Mouse (Mus musculus) midbrain, embryonic 15.5 days (tissue): ENCODE results near the gene Rnf223. TPM values are rescaled to one million over a fixed set of nuclear protein-coding genes. Genes with fewer than 3 reads are reported as not detected.

Source experiments
- ATAC-seq: fragments of 200-750 bp; cut with Nextera tagmentation; replicated peaks from 2 replicates; pipeline ENCODE4 v1.8.0; 2017; ENCODE audit warnings: moderate TSS enrichment
- H3K27ac ChIP-seq: fragments of 300-500 bp; sonication (generic); 2 replicates; pipeline ENCODE4 v1.5.1; 2015; ENCODE audit warnings: mild to moderate bottlenecking, inconsistent platforms
- H3K27me3 ChIP-seq: fragments of 300-500 bp; sonication (generic); replicated peaks from 2 replicates; pipeline ENCODE4 v1.6.1; 2015; ENCODE audit warnings: inconsistent platforms
- H3K36me3 ChIP-seq: fragments of 300-500 bp; sonication (generic); replicated peaks from 2 replicates; pipeline ENCODE4 v1.6.1; 2015; ENCODE audit warnings: inconsistent platforms
- H3K4me1 ChIP-seq: fragments of 300-500 bp; sonication (generic); 2 replicates; pipeline ENCODE4 v1.6.1; 2015; ENCODE audit warnings: inconsistent platforms
- H3K4me2 ChIP-seq: fragments of 300-500 bp; sonication (generic); 2 replicates; pipeline ENCODE4 v1.6.1; 2015; ENCODE audit warnings: inconsistent platforms, mild to moderate bottlenecking, moderate library complexity
- H3K4me3 ChIP-seq: fragments of 300-500 bp; sonication (generic); 2 replicates; pipeline ENCODE4 v1.5.1; 2015; ENCODE audit warnings: mild to moderate bottlenecking, inconsistent platforms
- H3K9ac ChIP-seq: fragments of 300-500 bp; sonication (generic); 2 replicates; pipeline ENCODE4 v1.6.1; 2015; ENCODE audit warnings: mild to moderate bottlenecking, inconsistent platforms
- H3K9me3 ChIP-seq: fragments of 300-500 bp; sonication (generic); 2 replicates; pipeline ENCODE4 v1.6.1; 2016; ENCODE audit warnings: inconsistent platforms
- WGBS: fragments of 180-500 bp; shearing (Covaris S2); methylation state at CpG from one replicate; pipeline ENCODE4 v1.1.7; 2015; ENCODE audit warnings: mixed read lengths; 5-methylcytosine and 5-hydroxymethylcytosine counted together
- polyA plus RNA-seq: library from polyadenylated mRNA; unstranded; fragments of >200 nt; fragmentation: Nextera tagmentation; extraction: Ambion mirVana; gene quantifications from 2 replicates; pipeline ENCODE4 v1.2.1, GENCODE M21; 2015

Rnf223 gene
- 0.62 and 0.83 TPM in 2 replicates for polyA plus RNA-seq

DNA sequence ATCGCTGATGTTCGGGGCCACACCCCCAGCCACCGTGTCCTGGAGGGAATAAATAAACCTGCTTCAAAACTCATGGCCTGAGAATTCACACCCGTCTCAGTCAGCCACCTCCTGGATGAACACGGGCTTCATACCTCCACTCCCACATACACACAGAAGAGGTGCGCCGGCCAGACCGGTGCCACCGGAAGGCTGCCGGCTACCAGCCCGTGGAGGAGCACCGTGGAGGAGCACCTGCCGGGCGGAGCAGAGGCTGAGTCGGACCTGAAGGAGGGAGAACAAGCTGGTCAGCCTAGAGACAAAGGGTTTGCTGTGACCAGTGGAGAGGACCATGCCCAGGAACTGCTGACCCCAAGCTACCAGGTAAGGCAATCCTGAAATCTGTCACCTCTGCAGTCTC is at the start of gene Rnf223:
Gene Rnf223 (plus strand): TSS at position 78 of the 400 bp plus-strand sequence.
- H3K4me2 ChIP-seq: no peak within 1 kb of the TSS
- peaks cover 10% of the 10 kb centered on the region for H3K36me3 ChIP-seq
- no peak within 1 kb of the TSS for H3K4me3 ChIP-seq
- WGBS: 89% methylated on average over 15 of the region's 15 CpGs
- ATAC-seq: no peak
- no peaks in the 10 kb centered on the region for H3K4me1 ChIP-seq
- H3K9ac ChIP-seq: no peak within 1 kb of the TSS
- H3K27ac ChIP-seq: no peak within 1 kb of the TSS
- no peaks in the 10 kb centered on the region for H3K9me3 ChIP-seq
- H3K27me3 ChIP-seq: no peaks in the 10 kb centered on the region

DNA sequence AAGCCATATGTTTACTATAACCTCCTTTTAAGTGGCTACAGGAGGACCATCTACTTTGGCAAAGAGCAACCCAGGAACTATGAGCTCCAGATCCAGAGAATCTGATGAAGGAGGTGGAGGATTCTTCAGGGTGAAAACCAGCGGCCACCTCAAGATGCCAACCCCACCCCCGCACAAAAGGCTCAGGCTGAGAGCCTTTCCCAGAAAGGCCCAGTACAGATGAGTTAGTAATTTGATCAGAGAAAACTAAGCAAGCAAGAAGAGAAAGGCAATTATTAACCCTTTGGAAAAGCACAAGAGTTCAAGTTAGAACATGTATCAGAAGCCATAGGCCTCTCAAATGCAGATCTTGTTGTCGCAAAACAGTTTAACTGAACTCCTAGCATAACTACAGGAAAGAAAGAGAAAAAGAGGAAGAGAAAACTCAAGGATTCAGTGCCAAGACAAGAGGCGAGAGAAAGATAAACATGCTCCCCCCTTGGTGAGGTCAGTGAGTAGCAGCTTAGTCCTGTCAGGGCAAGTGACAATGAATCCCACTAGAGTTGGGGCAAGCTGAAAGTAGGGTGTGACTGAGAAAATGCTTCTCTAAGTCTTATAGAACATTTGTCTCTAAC is 47.6 kb upstream of the Rnf223 start:
- Histone ChIP-seq H3K4me3 (no peak overlapping the region), H3K4me1 (peaks cover 4% of the 10 kb centered on the region), H3K4me2 (no peak overlapping the region), H3K27ac (no peak overlapping the region), H3K9me3 (no peaks in the 10 kb centered on the region), H3K36me3 (no peaks in the 10 kb centered on the region), H3K27me3 (peaks cover 7% of the 10 kb centered on the region), H3K9ac (no peak overlapping the region)
- WGBS: 68% methylated on average over 4 of the region's 4 CpGs
- no peak for ATAC-seq

DNA sequence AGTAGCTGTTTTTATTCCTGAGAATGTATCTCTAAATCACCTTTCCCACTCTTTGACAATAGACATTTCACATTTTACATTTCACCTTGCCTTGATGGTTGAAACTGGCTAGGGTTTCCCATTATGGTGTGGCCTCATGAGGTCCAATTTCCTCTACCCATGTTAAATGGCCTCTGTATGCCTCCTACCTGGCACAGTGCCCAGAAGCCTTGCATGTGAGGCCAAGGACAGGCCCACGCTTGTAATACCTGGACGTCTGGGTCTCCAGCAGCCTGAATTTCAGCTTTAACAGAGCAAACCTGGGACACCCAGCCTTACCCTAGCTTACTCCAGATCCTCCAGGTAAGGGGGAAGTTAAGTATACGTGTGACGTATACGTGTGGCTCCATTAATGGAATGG is 47.0 kb upstream of the Rnf223 start:
- no peak for ATAC-seq
- H3K9ac ChIP-seq: no peak overlapping the region
- 78% methylated on average over 5 of the region's 5 CpGs for WGBS

DNA sequence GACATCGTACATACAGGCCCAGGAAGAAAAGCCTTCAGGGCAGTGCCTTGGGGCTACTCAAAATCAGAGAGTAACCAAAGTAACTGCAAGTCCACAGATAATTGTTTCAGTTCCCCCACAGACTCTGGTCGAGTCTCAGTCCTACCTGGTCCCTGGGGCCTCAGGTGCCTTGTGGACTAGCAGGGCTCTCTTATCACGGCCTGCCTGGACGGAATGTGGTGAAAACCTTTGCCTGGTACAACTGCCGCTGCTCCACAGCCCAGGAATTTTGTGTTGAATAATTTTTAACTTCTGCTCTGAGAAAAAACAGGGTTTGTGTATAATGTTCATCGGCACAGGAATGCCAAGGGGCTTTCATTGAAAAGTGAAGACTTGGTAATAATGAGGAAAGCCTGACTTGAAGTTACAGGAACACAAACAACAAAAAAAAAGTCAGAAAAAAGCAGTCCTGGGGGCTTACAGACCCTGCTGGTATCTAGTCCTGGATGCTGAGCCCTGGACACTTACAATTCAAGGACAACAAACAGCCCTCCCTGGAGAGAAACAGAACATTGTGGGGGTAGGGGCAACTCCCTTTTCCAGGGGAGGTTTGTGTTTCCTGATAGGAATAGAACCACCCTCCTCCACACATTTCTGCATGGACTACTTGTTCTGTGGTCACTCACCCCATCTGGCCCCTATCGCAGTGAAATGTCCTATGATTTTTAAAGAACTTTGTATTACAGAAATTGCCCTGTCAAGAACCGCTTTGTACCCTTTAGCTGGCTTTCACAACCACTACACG is 46.0 kb upstream of the Rnf223 start:
- no peaks in the 10 kb centered on the region for H3K4me1 ChIP-seq
- no peak overlapping the region for H3K4me2 ChIP-seq
- no peaks in the 10 kb centered on the region for H3K27me3 ChIP-seq
- H3K27ac ChIP-seq: no peak overlapping the region
- H3K9me3 ChIP-seq: no peaks in the 10 kb centered on the region
- no peaks in the 10 kb centered on the region for H3K36me3 ChIP-seq
- WGBS: 85% methylated on average over 9 of the region's 9 CpGs
- H3K9ac ChIP-seq: no peak overlapping the region
- no peak for ATAC-seq
- no peak overlapping the region for H3K4me3 ChIP-seq

More for the DNA sequence above, 47.0 kb upstream of the Rnf223 start:
- no peak overlapping the region for H3K4me2 ChIP-seq
- H3K36me3 ChIP-seq: no peaks in the 10 kb centered on the region
- no peak overlapping the region for H3K27ac ChIP-seq
- peaks cover under 1% of the 10 kb centered on the region; the same call in 1 of the 2 replicates for H3K27me3 ChIP-seq
- no peaks in the 10 kb centered on the region for H3K4me1 ChIP-seq
- H3K4me3 ChIP-seq: no peak overlapping the region
- no peaks in the 10 kb centered on the region for H3K9me3 ChIP-seq

DNA sequence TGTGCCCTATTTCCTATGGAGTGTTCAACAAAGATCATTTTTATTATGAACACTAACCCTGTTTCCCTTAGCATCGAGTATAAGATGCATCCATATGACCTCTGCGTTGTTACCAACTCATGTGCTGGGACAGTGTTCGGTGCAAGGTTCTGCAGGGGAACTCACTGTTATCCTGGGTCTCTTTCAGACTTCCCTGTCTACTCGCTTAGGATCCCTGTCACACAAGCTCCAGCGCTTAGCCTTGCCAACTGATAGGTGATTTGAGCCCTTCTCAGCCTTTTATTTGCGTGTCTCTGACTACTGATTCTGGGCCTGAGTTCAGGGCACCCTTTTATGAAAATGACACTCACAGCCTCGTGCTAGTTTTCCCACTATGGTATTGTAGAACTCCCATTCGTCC is 45.1 kb upstream of the Rnf223 start:
- H3K9me3 ChIP-seq: no peaks in the 10 kb centered on the region
- H3K4me2 ChIP-seq: no peak overlapping the region
- H3K9ac ChIP-seq: no peak overlapping the region
- no peaks in the 10 kb centered on the region for H3K4me1 ChIP-seq
- H3K27ac ChIP-seq: no peak overlapping the region
- no peaks in the 10 kb centered on the region for H3K27me3 ChIP-seq
- no peak for ATAC-seq
- no peaks in the 10 kb centered on the region for H3K36me3 ChIP-seq
- no peak overlapping the region for H3K4me3 ChIP-seq
- 89% methylated on average over 8 of the region's 8 CpGs for WGBS

DNA sequence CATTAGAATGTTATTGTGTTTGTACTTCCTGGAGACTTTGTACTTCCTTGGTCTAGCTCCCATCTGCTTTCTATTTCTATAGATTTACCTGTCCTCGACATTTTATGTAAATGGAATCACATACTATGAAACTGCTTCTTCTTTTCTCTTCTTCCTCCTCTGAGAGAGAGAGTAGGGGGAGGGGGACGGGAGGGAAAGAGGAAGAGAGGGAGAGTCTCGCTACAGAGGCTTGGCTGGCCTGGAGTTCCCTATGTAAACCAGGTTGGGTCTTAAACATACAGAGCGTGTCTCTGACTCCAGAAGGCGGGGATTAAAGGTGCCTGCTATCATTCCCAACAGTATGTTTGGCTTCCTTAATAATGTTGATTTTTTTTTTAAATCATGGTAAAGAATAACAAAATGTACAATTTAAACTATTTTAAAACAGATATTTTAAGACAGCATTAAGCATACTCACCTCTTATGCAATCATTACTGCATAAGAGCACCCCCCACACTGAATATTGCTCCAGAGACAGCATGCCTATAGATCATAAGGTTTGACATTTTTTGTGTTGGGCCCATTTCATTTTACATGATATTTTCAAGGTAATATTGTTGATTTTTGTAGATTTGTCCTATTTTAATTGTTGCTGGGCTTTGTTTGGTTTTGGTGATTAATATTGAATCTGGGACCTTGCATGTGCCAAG is 42.8 kb upstream of the Rnf223 start:
- Histone ChIP-seq H3K9me3 (no peaks in the 10 kb centered on the region), H3K4me2 (no peak overlapping the region), H3K9ac (no peak overlapping the region), H3K27ac (no peak overlapping the region), H3K4me1 (no peaks in the 10 kb centered on the region), H3K4me3 (no peak overlapping the region), H3K36me3 (no peaks in the 10 kb centered on the region), H3K27me3 (no peaks in the 10 kb centered on the region)
- ATAC-seq: no peak
- WGBS: 37% methylated on average over 5 of the region's 5 CpGs

DNA sequence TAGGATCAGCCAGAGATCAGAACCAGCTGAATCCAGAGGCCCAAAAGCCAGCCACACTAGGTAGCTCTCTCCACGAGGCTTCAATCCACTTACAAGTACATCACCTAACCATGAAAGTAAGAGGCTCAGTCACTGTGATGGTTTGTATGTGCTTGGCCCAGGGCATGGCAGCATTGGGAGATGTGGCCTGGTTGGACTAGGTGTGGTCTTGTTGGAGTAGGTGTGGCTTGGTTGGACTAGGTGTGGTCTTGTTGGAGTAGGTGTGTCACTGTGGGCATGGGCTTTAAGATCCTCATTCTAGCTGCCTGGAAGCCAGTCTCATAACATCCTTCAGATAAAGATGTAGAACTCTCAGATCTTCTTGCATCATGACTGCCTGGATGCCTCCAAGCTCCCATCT is 39.1 kb upstream of the Rnf223 start:
- H3K9ac ChIP-seq: no peak overlapping the region
- H3K4me1 ChIP-seq: no peaks in the 10 kb centered on the region
- no peak overlapping the region for H3K4me2 ChIP-seq
- WGBS: 60% methylated on average over 1 of the region's 1 CpGs
- no peaks in the 10 kb centered on the region for H3K9me3 ChIP-seq
- no peaks in the 10 kb centered on the region for H3K36me3 ChIP-seq
- no peak overlapping the region for H3K4me3 ChIP-seq
- H3K27me3 ChIP-seq: no peaks in the 10 kb centered on the region
- no peak overlapping the region for H3K27ac ChIP-seq
- no peak for ATAC-seq

DNA sequence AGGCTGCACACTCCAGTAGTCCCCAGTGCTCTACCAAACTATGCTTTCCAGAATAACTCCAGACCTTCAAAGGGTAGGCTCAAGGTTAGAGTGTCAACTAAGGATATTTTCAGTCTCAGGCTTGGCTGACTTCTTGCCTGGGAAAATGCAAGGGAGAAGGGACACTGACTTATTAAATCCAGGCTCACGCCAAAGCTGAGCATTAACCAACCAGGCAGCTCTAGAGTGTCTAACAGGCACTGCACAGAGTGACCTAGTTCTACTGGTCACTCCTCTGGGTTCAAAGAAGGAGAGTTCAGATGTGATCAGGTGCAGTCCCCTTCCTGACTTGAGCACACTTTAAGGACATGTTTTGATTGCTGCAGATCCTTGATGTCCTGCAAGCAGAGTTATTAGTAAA is 37.5 kb upstream of the Rnf223 start:
- H3K27ac ChIP-seq: no peak overlapping the region
- H3K27me3 ChIP-seq: no peaks in the 10 kb centered on the region
- H3K9ac ChIP-seq: no peak overlapping the region
- H3K4me1 ChIP-seq: no peaks in the 10 kb centered on the region
- H3K9me3 ChIP-seq: no peaks in the 10 kb centered on the region
- no peak overlapping the region for H3K4me2 ChIP-seq
- 83% methylated on average over 1 of the region's 1 CpGs for WGBS
- no peak for ATAC-seq
- no peaks in the 10 kb centered on the region for H3K36me3 ChIP-seq
- H3K4me3 ChIP-seq: no peak overlapping the region

DNA sequence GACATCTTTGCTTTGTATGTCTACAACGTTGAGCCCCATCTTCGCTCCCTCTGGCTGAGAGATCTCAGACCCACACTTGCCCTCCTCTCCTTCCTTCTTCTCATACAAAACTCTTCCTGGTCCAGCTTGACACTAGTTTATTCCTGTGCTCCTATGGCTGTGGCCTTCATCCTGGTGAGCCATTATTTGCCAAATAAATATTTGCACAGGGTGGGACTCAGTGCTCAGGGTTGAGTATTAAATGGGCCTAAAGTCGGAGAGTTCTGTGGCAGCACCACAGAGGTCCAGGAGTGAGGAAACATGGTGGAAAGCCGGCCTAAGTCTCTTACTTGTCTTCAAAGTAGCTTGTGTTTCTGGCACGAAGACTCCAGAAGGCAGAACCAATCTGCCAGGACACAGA is 36.6 kb upstream of the Rnf223 start:
- Histone ChIP-seq H3K27ac (no peak overlapping the region), H3K9ac (no peak overlapping the region), H3K36me3 (no peaks in the 10 kb centered on the region), H3K27me3 (no peaks in the 10 kb centered on the region), H3K4me3 (no peak overlapping the region), H3K4me2 (no peak overlapping the region), H3K9me3 (no peaks in the 10 kb centered on the region), H3K4me1 (no peaks in the 10 kb centered on the region)
- 89% methylated on average over 5 of the region's 5 CpGs for WGBS
- ATAC-seq: no peak

DNA sequence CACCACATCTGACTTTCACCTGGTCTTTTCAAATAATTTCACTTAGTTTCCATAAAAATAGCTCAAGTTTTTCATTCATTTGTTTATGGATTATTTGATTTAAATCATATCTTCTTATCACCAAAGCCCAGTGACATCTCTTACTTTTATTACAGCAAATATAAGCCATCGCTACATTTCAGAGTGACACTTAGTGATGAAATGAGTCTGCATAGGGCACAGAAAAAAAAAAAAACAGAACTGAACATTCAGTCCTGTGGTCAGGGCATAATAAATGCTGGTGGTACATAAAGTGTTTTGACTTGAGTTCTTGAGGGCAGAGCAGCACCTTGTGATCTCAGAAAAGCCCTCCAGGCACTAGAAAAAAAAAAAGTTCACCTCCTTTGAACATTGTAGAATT is 34.1 kb upstream of the Rnf223 start:
- Histone ChIP-seq H3K9me3 (no peaks in the 10 kb centered on the region), H3K36me3 (no peaks in the 10 kb centered on the region), H3K27me3 (no peaks in the 10 kb centered on the region), H3K9ac (no peak overlapping the region), H3K4me3 (no peak overlapping the region), H3K4me1 (no peaks in the 10 kb centered on the region), H3K27ac (no peak overlapping the region), H3K4me2 (no peak overlapping the region)
- ATAC-seq: no peak
- 95% methylated on average over 1 of the region's 1 CpGs for WGBS

DNA sequence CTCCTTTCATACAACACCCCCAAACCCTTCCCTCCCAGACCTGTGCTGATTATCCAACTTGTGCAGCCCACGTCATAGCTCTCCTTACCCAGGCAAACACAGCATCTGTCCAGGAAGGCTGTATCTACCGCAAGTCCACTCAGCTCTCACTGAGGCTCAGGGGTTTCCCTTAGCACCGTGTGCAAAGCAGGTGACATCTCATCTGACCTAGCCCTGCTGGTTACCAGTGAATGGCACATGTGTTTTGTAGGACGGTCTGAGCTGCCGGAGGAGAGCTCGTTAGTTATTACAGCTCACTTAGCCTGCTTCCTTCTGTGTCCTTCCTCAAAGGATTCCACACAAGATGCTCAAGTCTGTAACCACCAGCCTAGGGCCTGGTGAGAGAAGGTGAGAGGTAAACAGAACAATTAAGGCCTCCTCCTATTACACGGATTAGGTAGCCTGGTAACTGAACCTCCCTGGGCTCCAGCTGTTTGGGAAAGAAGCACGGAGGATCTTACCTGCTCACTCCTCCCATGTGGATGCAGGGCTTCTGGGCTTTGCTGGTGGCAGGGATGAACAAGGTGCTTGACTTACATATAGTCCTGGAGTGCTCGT is 32.4 kb upstream of the Rnf223 start:
- H3K4me2 ChIP-seq: no peak overlapping the region
- H3K36me3 ChIP-seq: no peaks in the 10 kb centered on the region
- no peak overlapping the region for H3K27ac ChIP-seq
- no peaks in the 10 kb centered on the region for H3K4me1 ChIP-seq
- 73% methylated on average over 9 of the region's 9 CpGs for WGBS
- H3K9ac ChIP-seq: no peak overlapping the region
- no peaks in the 10 kb centered on the region for H3K9me3 ChIP-seq
- H3K27me3 ChIP-seq: no peaks in the 10 kb centered on the region
- ATAC-seq: no peak
- no peak overlapping the region for H3K4me3 ChIP-seq

DNA sequence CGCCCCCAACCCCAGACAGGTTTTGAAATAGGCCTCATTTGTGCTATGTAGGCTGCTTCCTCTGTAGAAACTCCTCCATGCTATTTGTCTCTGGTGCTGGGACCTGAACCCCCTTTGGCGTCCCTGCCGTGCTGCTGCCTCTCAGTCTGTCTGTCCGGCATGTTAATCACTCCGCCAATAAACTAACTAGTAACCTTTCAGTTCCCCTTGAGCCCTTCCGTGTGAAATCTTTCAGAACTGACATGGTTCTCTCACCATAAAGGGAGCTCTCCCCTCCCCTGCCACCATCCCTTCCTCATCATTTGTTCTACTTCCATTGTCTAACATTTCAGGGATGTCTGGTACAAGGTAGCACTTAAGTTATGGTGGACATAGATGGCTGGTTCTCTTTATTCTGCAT is 30.9 kb upstream of the Rnf223 start:
- Histone ChIP-seq H3K4me1 (no peaks in the 10 kb centered on the region), H3K9ac (no peak overlapping the region), H3K27ac (no peak overlapping the region), H3K9me3 (no peaks in the 10 kb centered on the region), H3K4me2 (no peak overlapping the region), H3K36me3 (no peaks in the 10 kb centered on the region), H3K4me3 (no peak overlapping the region), H3K27me3 (no peaks in the 10 kb centered on the region)
- 67% methylated on average over 6 of the region's 6 CpGs for WGBS
- ATAC-seq: no peak
